Mouse (Mus musculus) heart, postnatal 10 days (tissue): Measurements from ENCODE around the gene Isoc2b. TPM values are rescaled to one million over a fixed set of nuclear protein-coding genes. Genes with fewer than 3 reads are reported as not detected.
"Not testable (repeated sequence)": the region's sequence is repeated elsewhere in the genome, so short reads cannot be mapped to it uniquely, and the experiment has no call there.

Experiments
- DNase-seq, 2 experiments: peaks; one replicate each; pipeline ENCODE4 v3.0.0; 2021
- intact Hi-C: fragments of 180-260 bp; cut with DNase I; formaldehyde crosslinking; loops from one replicate; pipeline ENCODE4 v1.15.1; 2025
- total RNA-seq, 2 experiments: library from RNA; stranded (reverse); gene quantifications; 2 replicates each; pipeline ENCODE4 v1.2.3; 2021

The Isoc2b gene
- total RNA-seq = 1 to 10 TPM; 3.6 to 4.7 TPM

DNA sequence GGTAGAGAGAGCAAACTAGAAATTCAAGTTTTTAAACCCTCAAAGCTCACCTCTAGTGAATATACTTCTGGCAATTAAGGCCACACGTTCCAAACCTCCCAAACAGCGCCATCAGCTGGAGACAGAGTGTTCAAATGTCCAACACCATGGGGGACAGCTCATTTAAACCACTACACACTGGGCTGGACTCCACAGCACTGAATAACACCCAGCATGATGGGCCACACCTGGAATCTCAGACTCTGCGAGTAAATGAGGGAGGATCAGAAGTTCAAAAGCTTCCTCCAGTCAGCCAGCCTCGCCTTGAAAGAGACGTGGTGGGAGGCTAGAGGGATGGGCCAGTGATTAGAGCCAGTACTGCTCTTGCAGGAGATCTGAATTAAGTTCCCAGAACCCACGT is at the start of gene Isoc2b:
Gene Isoc2b (minus strand): TSS at position 126 of the 400 bp plus-strand sequence.
- intact Hi-C loops = no loop called here
- no peak for DNase-seq

DNA sequence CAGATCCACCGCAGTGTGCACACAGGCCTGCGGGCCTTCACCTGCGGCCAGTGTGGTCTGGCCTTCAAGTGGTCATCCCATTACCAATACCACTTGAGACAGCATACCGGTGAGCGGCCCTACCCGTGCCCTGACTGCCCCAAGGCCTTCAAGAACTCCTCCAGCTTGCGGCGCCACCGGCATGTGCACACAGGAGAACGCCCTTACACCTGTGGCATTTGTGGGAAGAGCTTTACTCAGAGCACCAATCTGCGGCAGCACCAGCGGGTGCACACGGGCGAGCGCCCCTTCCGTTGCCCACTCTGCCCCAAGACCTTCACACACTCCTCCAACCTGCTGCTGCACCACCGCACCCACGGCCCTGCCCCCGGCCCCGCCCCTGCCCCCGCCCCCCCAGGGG is 49.0 kb upstream of the Isoc2b start:
- no peak for DNase-seq
- intact Hi-C loops = loop anchor here (5.0 kb wide), 1 partner anchor 107 kb away; the partner anchor contains the start of gene Ube2s

DNA sequence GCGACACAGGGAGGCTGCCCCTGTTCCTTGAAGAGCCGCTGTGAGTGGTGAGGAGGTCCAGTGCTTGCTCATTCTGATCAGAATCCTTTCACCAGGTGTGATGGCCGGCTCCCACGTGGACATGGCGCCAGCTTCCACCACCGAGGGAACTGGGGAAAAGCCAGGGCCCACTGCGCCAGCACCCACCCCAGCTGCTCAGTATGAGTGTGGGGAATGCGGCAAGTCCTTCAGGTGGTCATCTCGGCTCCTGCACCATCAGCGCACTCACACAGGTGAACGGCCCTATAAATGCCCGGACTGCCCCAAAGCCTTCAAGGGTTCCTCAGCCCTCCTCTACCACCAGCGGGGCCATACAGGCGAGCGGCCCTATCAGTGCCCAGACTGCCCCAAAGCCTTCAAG is 48.6 kb upstream of the Isoc2b start:
- no peak for DNase-seq
- intact Hi-C loops = loop anchor here (5.0 kb wide), 1 partner anchor 106 kb away; the partner anchor contains the start of gene Ube2s

DNA sequence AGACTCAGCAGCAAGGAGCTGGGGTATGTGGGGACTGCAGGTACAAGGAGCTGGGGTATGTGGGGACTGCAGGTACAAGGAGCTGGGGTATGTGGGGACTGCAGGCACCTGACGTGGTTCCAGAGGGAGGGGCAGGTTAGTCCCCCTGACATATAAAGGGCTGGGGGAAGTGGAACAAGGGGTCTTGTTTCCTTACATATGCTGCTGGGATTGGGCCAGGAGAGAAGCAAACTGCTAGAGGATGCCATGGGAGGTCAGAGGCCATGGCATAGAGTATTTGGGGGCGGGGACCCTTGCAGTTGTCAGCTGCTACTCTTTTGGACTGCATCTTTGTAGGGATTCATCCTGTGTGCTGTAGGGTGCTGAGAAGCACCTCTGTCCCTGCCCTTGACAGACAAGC is 47.4 kb upstream of the Isoc2b start:
- DNase-seq = no peak
- intact Hi-C loops = loop anchor here (5.0 kb wide), 1 partner anchor 105 kb away; the partner anchor contains the start of gene Ube2s

DNA sequence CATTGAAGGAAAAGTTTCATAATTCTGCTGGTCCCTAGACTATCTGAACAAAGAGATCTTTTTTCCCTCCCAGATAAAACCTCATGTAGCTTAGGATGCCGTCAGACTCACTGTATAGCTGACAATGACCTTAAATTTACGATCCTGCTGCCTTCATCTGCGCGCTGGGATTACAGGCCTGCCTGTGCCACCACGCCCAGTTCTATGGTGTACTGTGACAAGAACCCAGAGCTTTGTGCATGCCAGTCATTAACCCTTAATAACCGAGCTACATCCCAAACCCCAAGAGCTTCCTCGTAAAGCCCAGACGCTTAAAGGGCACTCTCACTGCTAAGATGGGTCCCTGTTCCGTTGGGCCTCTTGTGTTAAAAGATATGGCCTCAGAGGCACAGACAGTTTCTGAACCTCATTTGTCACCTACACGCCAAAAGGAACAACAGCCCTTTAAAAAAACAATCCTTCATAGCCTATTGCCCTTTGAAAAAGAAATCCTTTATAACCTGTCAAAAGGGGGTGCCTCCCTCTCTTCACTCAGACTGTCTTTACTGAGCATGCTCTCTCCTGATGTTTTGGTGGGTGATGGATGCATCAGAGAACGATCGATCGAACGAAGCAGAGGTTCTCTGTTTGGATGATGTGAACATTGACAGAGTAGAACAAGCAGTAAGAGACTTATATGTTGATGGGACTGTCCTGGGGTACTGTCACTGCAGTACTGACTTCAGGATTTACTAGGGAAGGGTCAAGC is 45.8 kb upstream of the Isoc2b start:
- intact Hi-C loops = loop anchor here (5.0 kb wide), 1 partner anchor 104 kb away; the partner anchor contains the start of gene Ube2s
- no peak for DNase-seq

DNA sequence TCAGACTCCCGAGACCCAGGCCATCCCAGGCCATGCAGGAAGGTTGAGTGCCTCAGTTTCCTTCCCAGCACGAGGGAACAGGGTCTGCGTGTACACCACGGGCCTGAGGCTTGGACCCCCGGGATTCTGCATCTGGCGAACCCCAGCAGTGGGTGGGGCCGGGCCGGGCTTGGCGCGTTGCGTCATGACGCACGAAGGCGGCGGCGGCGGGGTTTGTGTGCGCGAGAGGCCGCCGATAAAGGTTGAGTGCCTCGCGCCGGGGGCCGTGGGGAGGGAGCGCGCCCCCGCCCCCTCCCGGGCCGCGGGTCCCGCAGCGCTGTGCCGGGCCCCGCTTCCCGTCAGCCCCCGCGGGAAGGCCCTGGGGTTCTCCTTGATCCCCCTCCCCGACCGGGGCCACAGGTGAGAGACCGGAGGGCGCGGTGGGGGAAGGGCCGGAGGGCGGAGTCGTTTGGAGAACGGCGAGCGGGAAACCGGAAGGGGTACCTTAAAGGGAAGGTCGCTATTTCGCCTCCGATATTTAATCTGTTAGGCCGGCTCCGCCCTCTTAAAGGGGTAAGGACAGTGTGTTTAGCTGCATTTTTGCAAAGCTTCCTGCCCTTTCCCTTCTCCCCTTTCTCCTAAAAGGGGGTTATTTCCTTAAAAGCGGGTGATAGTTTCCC is 45.1 kb upstream of the Isoc2b start, which contains the start of gene Zfp628:
Gene Zfp628 (plus strand): TSS at position 211 of the 659 bp plus-strand sequence.
- DNase-seq = peak; percentile 97 to 98
- intact Hi-C loops = loop anchor here (5.0 kb wide), 1 partner anchor 103 kb away; the partner anchor contains the start of gene Ube2s

DNA sequence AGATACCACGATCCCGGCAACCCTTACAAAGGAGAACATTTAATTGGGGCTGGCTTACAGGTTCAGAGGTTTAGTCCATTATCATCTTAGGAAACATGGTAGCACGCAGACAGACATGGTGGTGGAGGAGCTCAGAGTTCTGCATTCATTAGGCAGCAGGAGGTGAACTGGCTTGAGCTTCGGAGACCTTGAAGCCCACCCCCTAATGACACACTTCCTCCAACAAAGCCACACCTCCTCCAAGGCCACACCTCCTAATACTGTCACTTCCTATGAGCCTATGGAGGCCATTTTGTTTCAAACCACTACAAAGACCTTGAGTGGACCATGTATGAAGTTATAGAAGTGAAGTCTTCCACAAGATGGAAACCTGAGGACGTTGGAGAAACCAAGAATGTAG is 42.2 kb upstream of the Isoc2b start:
- DNase-seq = no peak
- intact Hi-C loops = no loop called here

DNA sequence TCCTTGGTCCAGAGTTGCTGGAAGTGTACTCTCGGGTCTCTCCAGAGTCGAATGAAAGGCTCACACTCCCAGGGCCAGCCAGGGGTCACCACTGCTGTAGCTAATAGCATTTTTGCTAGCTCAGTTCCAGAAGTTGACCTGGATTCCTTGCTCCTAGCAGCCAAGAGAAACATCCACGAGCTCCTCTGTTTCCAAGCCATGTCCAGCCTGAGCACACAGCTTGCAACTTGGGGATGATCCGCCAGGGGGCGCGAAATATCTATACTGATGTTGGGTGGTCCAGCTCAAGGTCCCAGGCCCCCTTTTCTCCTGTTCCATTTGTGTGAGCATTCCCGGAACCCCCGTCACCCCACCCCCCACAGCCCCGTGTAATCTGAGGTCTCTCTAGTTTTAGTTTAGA is 41.5 kb upstream of the Isoc2b start:
- peak; percentile 63 to 81 for DNase-seq
- intact Hi-C loops = loop anchor here (1.0 kb wide), 1 partner anchor 29 kb away; no protein-coding TSS in a partner anchor

DNA sequence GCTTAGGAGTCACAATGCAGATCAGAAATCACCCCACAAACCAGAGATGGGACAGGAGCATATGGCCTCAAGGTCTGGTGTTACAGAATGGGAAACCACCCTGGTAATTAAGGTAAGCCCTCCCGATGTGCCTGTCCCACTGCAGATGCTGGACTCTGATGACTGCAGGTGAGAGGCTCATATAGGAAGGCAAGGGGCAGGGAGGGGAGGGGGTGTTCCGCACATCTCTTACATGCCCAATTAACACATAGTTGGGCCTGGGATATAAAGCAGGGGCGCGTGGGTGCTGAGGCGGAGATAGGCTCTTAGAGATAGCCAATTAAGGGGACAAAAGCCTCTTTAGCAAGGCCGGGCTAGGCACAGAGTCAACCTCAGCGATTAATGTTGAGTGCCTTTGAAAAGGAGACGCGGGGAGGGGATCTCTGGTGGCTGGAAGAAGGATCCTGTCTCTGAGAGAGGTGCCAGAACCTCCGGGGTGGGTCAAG is 36.5 kb upstream of the Isoc2b start, which contains the start of gene Gm36210:
Gene Gm36210 (minus strand): TSS at position 51 of the 485 bp plus-strand sequence.
- no peak for DNase-seq
- intact Hi-C loops = no loop called here

DNA sequence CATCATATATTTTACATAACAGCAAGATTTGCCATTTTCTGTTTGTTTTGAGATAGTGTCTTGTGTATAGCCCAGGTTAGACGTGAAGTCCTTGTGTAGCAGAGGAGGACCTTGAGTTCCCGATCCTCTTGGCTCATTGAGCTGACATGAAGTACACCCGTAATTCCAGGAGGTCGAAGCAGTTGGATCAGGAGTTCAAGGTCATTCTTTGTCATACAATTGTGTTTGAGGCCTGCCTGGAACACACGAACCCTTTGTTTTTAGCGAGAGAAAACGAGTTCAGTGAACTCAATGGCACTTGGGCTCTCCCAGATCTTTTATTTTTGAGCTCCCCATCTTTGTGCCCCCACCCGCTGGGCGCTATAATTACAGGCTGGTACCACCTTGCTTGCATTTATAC is 32.3 kb upstream of the Isoc2b start:
- no peak for DNase-seq
- intact Hi-C loops = no loop called here

DNA sequence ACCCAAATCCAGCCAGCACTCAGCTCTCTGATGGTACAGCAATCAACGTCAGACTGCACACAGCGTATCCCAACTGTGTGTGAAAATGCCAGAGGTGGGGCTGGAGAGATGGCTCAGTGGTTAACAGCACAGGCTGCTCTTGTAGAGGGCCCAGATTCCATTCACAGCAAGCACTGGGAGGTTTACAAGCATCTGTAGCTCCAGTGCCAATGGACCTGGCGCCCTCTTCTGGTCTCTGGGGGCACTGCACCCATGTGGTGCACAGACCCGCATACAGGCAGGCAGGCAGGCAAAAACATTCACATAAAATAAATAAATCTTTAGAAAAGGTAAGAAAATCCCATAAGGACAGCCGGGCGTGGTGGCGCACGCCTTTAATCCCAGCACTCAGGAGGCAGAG is 31.1 kb upstream of the Isoc2b start:
- intact Hi-C loops = no loop called here
- DNase-seq = peak in 1 of 2 experiments; percentile 53

DNA sequence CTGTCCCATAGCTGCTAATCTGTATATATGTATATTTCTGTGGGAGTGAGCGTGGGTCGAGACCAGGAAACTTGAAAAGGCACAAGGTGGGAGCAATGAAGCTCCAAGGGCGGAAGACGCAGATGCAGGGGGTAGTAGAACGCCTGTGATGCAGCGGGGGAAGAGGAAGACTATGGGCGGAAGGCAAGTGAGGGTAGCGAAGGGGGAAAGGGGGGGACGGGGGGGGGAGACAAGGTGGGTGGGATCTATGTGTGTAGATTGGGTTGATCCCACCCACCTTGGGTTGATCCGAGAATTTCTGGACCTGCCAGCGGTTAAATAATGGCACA is 30.4 kb upstream of the Isoc2b start:
- intact Hi-C loops = no loop called here
- DNase-seq = no peak

DNA sequence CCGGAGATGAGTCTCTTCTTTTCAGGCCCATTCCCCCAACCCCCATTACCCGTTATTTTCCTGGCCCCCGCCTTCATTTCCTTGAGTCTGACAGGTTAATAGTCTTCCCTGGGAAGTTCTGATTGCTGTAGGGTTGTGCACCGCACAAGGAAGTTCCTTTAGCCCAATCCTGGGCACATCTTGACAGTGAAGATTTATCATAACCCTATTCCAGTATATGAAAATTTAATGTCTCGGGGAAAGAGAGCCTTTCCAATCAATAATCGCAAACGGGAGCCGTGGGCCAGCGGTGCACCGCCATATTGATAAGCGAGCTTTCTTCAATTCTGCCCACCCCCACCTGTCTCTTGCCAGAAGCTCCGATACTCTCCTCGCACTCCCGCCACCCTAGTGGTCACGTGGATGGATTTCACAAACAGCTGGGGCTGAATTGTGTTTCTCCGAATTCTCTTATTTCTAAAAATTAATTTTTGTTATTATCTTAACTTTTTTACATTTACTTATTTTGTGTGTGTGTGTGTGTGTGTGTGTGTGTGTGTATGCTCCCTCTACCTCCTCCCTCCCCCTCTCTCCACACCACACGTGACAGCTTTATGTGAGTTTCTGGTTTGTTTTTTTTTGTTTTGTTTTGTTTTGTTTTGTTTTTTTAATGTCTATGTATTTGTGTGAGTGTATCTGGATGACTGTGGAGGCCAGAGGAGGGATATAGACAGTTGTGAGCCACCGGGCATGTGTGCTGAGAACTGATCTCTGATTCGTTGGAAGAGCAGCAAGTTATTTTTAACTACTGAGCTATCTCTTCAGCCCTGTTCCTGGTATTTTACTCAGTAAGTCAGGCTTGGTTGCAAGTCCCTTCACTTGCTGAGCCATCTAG is 29.8 kb upstream of the Isoc2b start:
- intact Hi-C loops = loop anchor here (5.0 kb wide), 1 partner anchor 78 kb away; no protein-coding TSS in a partner anchor
- peak in 1 of 2 experiments; percentile 60 for DNase-seq

DNA sequence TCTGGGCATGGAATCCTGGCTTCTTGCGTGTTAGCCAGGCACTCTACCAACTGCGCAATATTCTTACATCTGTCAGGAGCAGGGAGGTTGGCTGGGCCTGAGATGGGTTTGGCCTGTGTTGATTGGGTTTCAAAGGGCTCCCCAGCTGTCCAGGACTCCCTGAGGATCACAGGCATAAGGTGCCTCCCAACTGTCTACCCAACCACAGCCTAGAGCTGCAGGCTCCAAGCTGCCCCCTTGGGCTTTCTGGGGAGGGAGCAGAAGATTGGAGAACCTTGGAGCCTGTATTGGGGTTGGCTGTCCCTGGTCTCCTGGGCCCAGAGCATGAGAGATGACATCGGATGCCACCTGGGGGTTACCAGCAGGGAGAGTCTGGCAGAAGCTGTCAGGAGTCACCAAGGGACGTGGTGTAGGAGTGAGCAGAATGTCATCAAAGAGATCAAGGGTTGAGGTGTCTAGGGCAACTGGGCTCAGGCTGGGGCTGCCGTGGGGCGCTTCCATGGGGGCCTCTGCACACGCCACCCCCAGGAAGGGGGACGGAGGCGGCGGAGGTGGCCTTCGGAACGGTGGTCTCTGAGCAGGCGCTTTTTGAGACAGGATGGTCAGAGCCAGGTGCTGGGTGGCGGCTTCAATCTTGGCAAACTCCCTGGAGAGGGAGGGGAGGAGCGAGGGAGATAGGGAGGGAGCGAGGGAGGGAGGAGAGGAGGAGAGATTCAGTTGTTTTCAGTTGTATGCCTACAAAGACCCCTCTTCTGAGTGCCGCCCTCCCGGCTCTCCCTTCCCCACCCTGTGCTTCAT is 29.0 kb upstream of the Isoc2b start:
- DNase-seq = no peak

DNA sequence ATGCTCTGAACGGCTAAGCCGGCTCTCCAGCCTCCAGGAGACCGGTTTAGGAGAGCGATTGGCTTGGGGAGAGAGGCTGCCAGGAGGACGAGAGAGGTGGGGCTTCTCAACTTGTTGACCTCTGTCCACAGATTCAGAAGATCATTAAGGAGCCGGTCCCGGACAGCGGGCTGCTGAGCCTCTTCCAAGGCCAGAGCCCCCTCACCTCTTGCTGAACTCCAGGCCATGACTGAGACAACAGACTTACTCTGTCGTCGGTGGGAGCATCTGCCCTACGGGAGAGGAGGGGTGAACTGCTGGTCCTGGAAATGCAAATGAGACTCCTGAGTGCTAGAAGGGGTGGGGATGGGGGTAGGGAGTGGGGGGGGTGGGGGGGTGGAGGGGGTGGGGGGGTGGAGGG is 25.1 kb upstream of the Isoc2b start:
- intact Hi-C loops = loop anchor here (5.0 kb wide), 1 partner anchor 73 kb away; no protein-coding TSS in a partner anchor
- DNase-seq = no peak

More for the DNA sequence above, 29.0 kb upstream of the Isoc2b start:
- intact Hi-C loops = loop anchor here (5.0 kb wide), 1 partner anchor 77 kb away; no protein-coding TSS in a partner anchor

DNA sequence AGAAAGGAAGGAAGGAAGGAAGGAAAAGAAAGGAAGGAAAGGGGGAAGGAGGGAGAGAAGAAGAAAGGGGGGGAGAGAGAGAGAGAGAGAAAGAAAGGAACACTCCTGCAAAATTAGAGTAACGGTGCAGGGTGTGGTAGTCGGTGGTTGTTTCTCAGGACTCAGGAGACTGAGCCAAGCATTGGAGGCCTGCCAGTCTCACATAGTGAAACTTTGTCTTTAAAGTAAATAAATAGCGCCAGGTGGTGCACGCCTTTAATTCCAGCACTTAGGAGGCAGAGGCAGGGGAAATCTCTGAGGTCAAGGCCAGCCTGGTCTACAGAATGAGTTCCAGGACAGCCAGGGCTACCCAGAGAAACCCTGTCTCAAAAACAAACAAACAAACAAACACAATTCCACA is 16.6 kb upstream of the Isoc2b start:
- intact Hi-C loops = no loop called here
- no peak for DNase-seq

DNA sequence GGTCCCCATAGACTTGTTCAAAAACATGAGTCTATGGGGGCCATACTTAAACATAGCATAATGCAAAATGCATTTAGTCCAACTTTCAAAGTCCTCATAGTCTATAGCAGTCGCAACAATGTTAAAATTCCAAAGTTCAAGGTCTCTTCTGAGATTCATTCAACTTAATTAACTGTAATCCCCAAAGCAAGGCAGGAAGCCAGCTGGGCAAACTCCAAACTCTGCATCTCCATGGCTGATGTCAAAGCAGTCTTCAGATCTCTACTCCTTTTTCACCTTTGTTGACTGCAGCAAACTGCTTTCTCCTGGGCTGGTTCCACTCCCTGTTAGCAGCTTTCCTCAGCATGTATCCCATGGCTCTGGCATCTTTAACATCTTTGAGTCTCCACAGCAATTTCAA is 9.0 kb upstream of the Isoc2b start:
- DNase-seq, intact Hi-C loops: not testable (repeated sequence)

DNA sequence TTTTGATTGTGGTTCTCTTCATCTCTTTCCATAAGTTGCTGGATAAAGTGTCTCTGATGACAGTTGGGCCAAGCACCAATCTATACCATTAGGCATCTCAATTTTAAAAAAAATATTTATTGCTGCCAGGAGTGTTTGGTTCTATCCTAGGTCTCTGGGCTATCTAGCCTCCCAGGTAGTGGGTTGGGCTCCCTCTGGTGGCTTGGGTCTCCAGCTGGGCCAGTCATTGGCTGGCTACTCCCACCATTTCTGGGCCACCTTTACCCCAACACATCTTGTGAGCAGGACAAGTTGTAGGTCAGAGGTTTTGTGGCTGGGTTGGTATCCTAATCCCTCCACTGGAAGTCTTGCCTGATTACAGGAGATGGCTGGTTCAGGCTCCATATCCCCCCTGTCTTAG is 8.1 kb upstream of the Isoc2b start:
- intact Hi-C loops = no loop called here
- peak in 1 of 2 experiments; percentile 27 for DNase-seq

DNA sequence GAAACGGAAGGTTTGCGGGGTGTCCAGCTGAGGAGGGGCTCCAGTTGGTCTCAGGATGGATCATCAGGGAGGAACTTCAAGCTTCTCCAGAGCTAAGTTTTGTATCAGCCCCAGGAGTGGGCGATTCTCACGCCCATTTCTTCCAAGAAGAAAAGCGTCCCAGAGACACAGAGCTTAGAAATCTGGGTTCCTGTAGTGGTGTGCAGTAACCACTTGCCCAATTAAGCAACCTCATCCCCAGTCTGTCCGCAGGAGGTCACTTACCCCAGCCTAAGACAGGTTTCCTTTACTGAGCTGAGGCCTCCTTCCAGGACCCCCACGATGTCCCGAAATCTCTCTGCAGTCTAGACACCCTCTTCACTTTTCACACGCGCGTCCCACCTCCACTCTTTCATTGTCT is 7.2 kb upstream of the Isoc2b start:
- no peak for DNase-seq
- intact Hi-C loops = no loop called here
